Mouse (Mus musculus) embryonic facial prominence, embryonic 13.5 days (tissue): ENCODE results near the gene Kdm2b. TPM values are rescaled to one million over a fixed set of nuclear protein-coding genes. Genes with fewer than 3 reads are reported as not detected.
A peak's percentile ranks its signal among the peaks of the same experiment; 100 is the strongest.
"Not testable (repeated sequence)": the region's sequence is repeated elsewhere in the genome, so short reads cannot be mapped to it uniquely, and the experiment has no call there.

Source experiments
- ATAC-seq: fragments of 200-750 bp; cut with Nextera tagmentation; 2 replicates; pipeline ENCODE4 v1.8.0; 2017; ENCODE audit warnings: low read depth; ENCODE audit not compliant: insufficient number of reproducible peaks, insufficient read depth, low FRiP score, low TSS enrichment
- H3K27ac ChIP-seq: fragments of 300-500 bp; sonication (generic); 2 replicates; pipeline ENCODE4 v1.5.1; 2015; ENCODE audit warnings: moderate library complexity, mild to moderate bottlenecking, inconsistent platforms
- H3K27me3 ChIP-seq: fragments of 300-500 bp; sonication (generic); 2 replicates; pipeline ENCODE4 v1.6.1; 2015; ENCODE audit warnings: mild to moderate bottlenecking, inconsistent platforms
- H3K36me3 ChIP-seq: fragments of 300-500 bp; sonication (generic); 2 replicates; pipeline ENCODE4 v1.6.1; 2015; ENCODE audit warnings: mild to moderate bottlenecking, inconsistent platforms
- H3K4me1 ChIP-seq: fragments of 300-500 bp; sonication (generic); 2 replicates; pipeline ENCODE4 v1.6.1; 2015; ENCODE audit warnings: inconsistent platforms
- H3K4me2 ChIP-seq: fragments of 300-500 bp; sonication (generic); 2 replicates; pipeline ENCODE4 v1.6.1; 2015; ENCODE audit warnings: moderate library complexity, mild to moderate bottlenecking, inconsistent platforms
- H3K4me3 ChIP-seq: fragments of 300-500 bp; sonication (generic); 2 replicates; pipeline ENCODE4 v1.5.1; 2015; ENCODE audit warnings: mild to moderate bottlenecking, inconsistent platforms
- H3K9ac ChIP-seq: fragments of 300-500 bp; sonication (generic); 2 replicates; pipeline ENCODE4 v1.6.1; 2015; ENCODE audit warnings: mild to moderate bottlenecking, inconsistent platforms
- H3K9me3 ChIP-seq: fragments of 300-500 bp; sonication (generic); 2 replicates; pipeline ENCODE4 v1.6.1; 2016; ENCODE audit warnings: inconsistent platforms
- WGBS: fragments of 180-500 bp; shearing (Covaris S2); methylation state at CpG from one replicate; pipeline ENCODE4 v1.1.7; 2015; ENCODE audit warnings: mixed read lengths; 5-methylcytosine and 5-hydroxymethylcytosine counted together
- polyA plus RNA-seq: library from polyadenylated mRNA; unstranded; fragments of >200 nt; fragmentation: Nextera tagmentation; extraction: Ambion mirVana; gene quantifications from 2 replicates; pipeline ENCODE4 v1.2.1, GENCODE M21; 2015

The Kdm2b gene
- polyA plus RNA-seq, 1 experiment from 2014 or later = 61.6 TPM

- H3K27me3 ChIP-seq = no peaks in the 10 kb centered on the region; the same call in 1 of the 2 replicates
- peak overlapping the region; percentile 98 for H3K4me2 ChIP-seq
- peak; percentile 60; the same call in 1 of the 2 replicates for ATAC-seq
- H3K4me3 ChIP-seq = peak overlapping the region; percentile 66
- peak overlapping the region; percentile 81 for H3K9ac ChIP-seq
- no peaks in the 10 kb centered on the region for H3K36me3 ChIP-seq
- H3K27ac ChIP-seq = peak overlapping the region; percentile 84
- under 1% methylated on average over 36 of the region's 39 CpGs for WGBS
- H3K4me1 ChIP-seq = peaks cover 56% of the 10 kb centered on the region
- no peaks in the 10 kb centered on the region for H3K9me3 ChIP-seq
Measured at GRCm38 (mm10) chr5:122989001-122989525, 560 bp downstream of the Kdm2b start.

- Histone ChIP-seq H3K27me3 (no peaks in the 10 kb centered on the region; the same call in 1 of the 2 replicates), H3K4me3 (peak overlapping the region; percentile 66), H3K4me2 (peak overlapping the region; percentile 98), H3K9me3 (no peaks in the 10 kb centered on the region), H3K36me3 (no peaks in the 10 kb centered on the region), H3K27ac (peak overlapping the region; percentile 84), H3K4me1 (peaks cover 56% of the 10 kb centered on the region), H3K9ac (peak overlapping the region; percentile 81)
- under 1% methylated on average over 41 of the region's 41 CpGs for WGBS
- no peak for ATAC-seq
Measured at GRCm38 (mm10) chr5:122988021-122988751, 1.4 kb downstream of the Kdm2b start.

GRCm38 (mm10) chr5:122987211-122988020 lies 2.2 kb downstream of the Kdm2b start:
- Histone ChIP-seq H3K4me1 (peaks cover 56% of the 10 kb centered on the region), H3K4me2 (peak overlapping the region; percentile 98), H3K27ac (no peak overlapping the region), H3K27me3 (no peaks in the 10 kb centered on the region; the same call in 1 of the 2 replicates), H3K36me3 (no peaks in the 10 kb centered on the region), H3K4me3 (peak overlapping the region; percentile 66), H3K9me3 (no peaks in the 10 kb centered on the region), H3K9ac (peak overlapping the region; percentile 81)
- WGBS = 3% methylated on average over 39 of the region's 39 CpGs
- ATAC-seq = peak; percentile 49; the same call in 1 of the 2 replicates

GRCm38 (mm10) chr5:122986091-122986493 lies 3.5 kb downstream of the Kdm2b start:
- no peaks in the 10 kb centered on the region for H3K9me3 ChIP-seq
- H3K27me3 ChIP-seq = no peaks in the 10 kb centered on the region; the same call in 1 of the 2 replicates
- no peaks in the 10 kb centered on the region for H3K36me3 ChIP-seq
- no peak overlapping the region for H3K9ac ChIP-seq
- no peak for ATAC-seq
- H3K27ac ChIP-seq = no peak overlapping the region
- WGBS = 39% methylated on average over 8 of the region's 8 CpGs
- peaks cover 51% of the 10 kb centered on the region for H3K4me1 ChIP-seq
- H3K4me3 ChIP-seq = no peak overlapping the region
- H3K4me2 ChIP-seq = peak overlapping the region; percentile 98; the same call in 1 of the 2 replicates

- no peak overlapping the region for H3K4me2 ChIP-seq
- ATAC-seq = no peak
- no peak overlapping the region for H3K27ac ChIP-seq
Measured at GRCm38 (mm10) chr5:122985276-122985675, 4.3 kb downstream of the Kdm2b start.

GRCm38 (mm10) chr5:122984483-122984882 lies 5.1 kb downstream of the Kdm2b start:
- Histone ChIP-seq H3K4me2 (no peak overlapping the region), H3K27me3 (no peaks in the 10 kb centered on the region; the same call in 1 of the 2 replicates), H3K4me3 (no peak overlapping the region), H3K9me3 (no peaks in the 10 kb centered on the region), H3K9ac (no peak overlapping the region), H3K4me1 (peaks cover 34% of the 10 kb centered on the region), H3K36me3 (peaks cover 3% of the 10 kb centered on the region; the same call in 1 of the 2 replicates), H3K27ac (no peak overlapping the region)
- WGBS = 84% methylated on average over 5 of the region's 5 CpGs
- ATAC-seq = no peak

More at GRCm38 (mm10) chr5:122985276-122985675, 4.3 kb downstream of the Kdm2b start:
- peaks cover 42% of the 10 kb centered on the region for H3K4me1 ChIP-seq
- H3K9me3 ChIP-seq = no peaks in the 10 kb centered on the region
- H3K4me3 ChIP-seq = no peak overlapping the region
- no peaks in the 10 kb centered on the region; the same call in 1 of the 2 replicates for H3K27me3 ChIP-seq
- WGBS = 69% methylated on average over 3 of the region's 3 CpGs
- 0 out of 2 replicates have a peak overlapping the region, but pooled peaks have one; percentile 27 for H3K9ac ChIP-seq
- peaks cover under 1% of the 10 kb centered on the region; the same call in 1 of the 2 replicates for H3K36me3 ChIP-seq

GRCm38 (mm10) chr5:122978970-122979369 lies 10.7 kb downstream of the Kdm2b start:
- 85% methylated on average over 8 of the region's 8 CpGs for WGBS
- H3K9ac ChIP-seq = no peak overlapping the region
- no peaks in the 10 kb centered on the region for H3K27me3 ChIP-seq
- no peak overlapping the region for H3K4me2 ChIP-seq
- H3K36me3 ChIP-seq = peaks cover 3% of the 10 kb centered on the region
- ATAC-seq = no peak
- H3K4me1 ChIP-seq = no peaks in the 10 kb centered on the region
- no peak overlapping the region for H3K4me3 ChIP-seq
- no peak overlapping the region for H3K27ac ChIP-seq
- no peaks in the 10 kb centered on the region for H3K9me3 ChIP-seq

GRCm38 (mm10) chr5:122974701-122975100 lies 14.9 kb downstream of the Kdm2b start:
- not testable (repeated sequence) for H3K4me1 ChIP-seq, ATAC-seq, H3K4me2 ChIP-seq, H3K4me3 ChIP-seq, H3K9me3 ChIP-seq, H3K36me3 ChIP-seq, H3K27ac ChIP-seq, H3K27me3 ChIP-seq, H3K9ac ChIP-seq
- WGBS = 92% methylated on average over 4 of the region's 4 CpGs

- no peak for ATAC-seq
- WGBS = 65% methylated on average over 9 of the region's 9 CpGs
- H3K4me3 ChIP-seq = no peak overlapping the region
Measured at GRCm38 (mm10) chr5:122972116-122972515, 17.5 kb downstream of the Kdm2b start.

GRCm38 (mm10) chr5:122971438-122971837 lies 18.2 kb downstream of the Kdm2b start:
- Histone ChIP-seq H3K27ac (no peak overlapping the region), H3K4me1 (no peaks in the 10 kb centered on the region), H3K36me3 (no peaks in the 10 kb centered on the region; the same call in 1 of the 2 replicates), H3K4me2 (no peak overlapping the region), H3K9ac (no peak overlapping the region), H3K27me3 (no peaks in the 10 kb centered on the region), H3K9me3 (no peaks in the 10 kb centered on the region), H3K4me3 (no peak overlapping the region)
- 76% methylated on average over 4 of the region's 4 CpGs for WGBS
- ATAC-seq = no peak

More at GRCm38 (mm10) chr5:122972116-122972515, 17.5 kb downstream of the Kdm2b start:
- Histone ChIP-seq H3K4me2 (no peak overlapping the region), H3K9ac (no peak overlapping the region), H3K27ac (no peak overlapping the region), H3K9me3 (no peaks in the 10 kb centered on the region), H3K4me1 (no peaks in the 10 kb centered on the region), H3K36me3 (no peaks in the 10 kb centered on the region; the same call in 1 of the 2 replicates), H3K27me3 (no peaks in the 10 kb centered on the region)

- Histone ChIP-seq H3K9ac (no peak overlapping the region), H3K36me3 (no peaks in the 10 kb centered on the region; the same call in 1 of the 2 replicates), H3K9me3 (no peaks in the 10 kb centered on the region), H3K4me1 (no peaks in the 10 kb centered on the region), H3K4me3 (no peak overlapping the region), H3K27ac (no peak overlapping the region), H3K4me2 (no peak overlapping the region), H3K27me3 (no peaks in the 10 kb centered on the region)
- 79% methylated on average over 5 of the region's 5 CpGs for WGBS
- ATAC-seq = no peak
Measured at GRCm38 (mm10) chr5:122970056-122970455, 19.6 kb downstream of the Kdm2b start.
